Comparison of ENCODE assay signal across 7 mouse cellular contexts in the genomic region with DNA sequence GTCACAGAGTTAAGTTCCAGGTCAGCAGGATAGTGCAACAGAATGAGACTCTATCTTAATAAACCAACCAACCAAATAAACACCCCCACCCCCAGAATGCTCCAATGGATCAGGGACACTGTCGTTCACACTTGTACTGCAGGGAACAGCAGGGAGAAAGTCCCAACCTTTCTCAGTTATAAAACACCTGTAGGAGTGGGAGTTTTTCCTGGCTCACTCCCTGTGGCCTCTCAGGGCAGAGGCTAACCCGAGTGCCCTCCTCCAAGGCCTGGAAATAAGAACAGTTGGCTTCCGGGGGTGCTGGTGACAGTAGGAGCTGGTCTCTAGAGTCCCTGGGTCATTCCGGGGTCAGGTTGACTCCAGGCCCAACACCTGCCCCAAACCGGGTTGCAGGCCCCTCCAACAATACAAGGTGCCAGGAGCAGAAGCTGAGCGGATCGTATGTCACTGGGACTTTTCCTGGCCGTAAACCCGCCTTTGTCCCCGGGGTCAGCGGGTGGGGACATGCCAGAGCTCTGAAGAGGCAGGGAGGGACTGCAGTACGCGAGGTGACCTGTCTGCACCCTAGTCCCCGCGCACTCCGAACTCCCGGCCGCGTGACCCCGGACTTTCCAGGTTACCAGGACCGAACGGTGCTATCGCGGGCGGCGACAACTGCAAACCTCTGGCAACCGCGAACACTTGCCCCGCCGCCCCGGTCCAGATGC. TPM values are rescaled to one million over a fixed set of nuclear protein-coding genes. Genes with fewer than 3 reads are reported as not detected.
DNase-seq lines count a peak whose midpoint lies in the region; ATAC-seq and TF ChIP-seq lines count a peak whose summit lies in the region.

No protein-coding gene starts in this region.

- H3K27ac ChIP-seq in spleen, adult 2 months (ENCODE audit: insufficient read depth, low read length): peak overlapping the region; percentile 36

- no peak for TF ChIP-seq POLR2A in spleen, adult 2 months (IDR thresholded peaks at IDR 0.05; ENCODE audit: low read depth, low read length)

- no peak for DNase-seq in spleen, adult 2 months (ENCODE audit: low read depth in 1 of 2, low spot score in 2 of 2)
- no peak for DNase-seq in spleen, postnatal 36 days (ENCODE audit: low spot score in 2 of 2)
- DNase-seq in kidney, postnatal 14 days: peak; percentile 62
- no peak for DNase-seq in frontal cortex, postnatal 10 days (ENCODE audit: low spot score in 2 of 2)
- no peak for DNase-seq in adrenal gland, postnatal 14 days

- ATAC-seq in erythroblast, adult 5-6 weeks (replicated peaks; ENCODE audit: low FRiP score, poor library complexity, severe bottlenecking): peak; percentile 48
- peak; percentile 36; the same call in 1 of the 2 replicates for ATAC-seq in monocyte, adult 5-6 weeks (replicated peaks; ENCODE audit: insufficient number of reproducible peaks, low FRiP score, low TSS enrichment, poor library complexity, severe bottlenecking)

- 3% methylated on average over 31 of the region's 31 CpGs for whole genome bisulfite sequencing in spleen, adult 2 months

- peaks cover 11% of the 10 kb centered on the region for H3K4me1 ChIP-seq in spleen, adult 2 months (ENCODE audit: control insufficient read depth, insufficient read depth, insufficient read length)

- peak overlapping the region; percentile 87 for H3K4me3 ChIP-seq in spleen, adult 2 months (ENCODE audit: extremely low read depth, insufficient read depth, insufficient read length)

- no peak for TF ChIP-seq CTCF in spleen, adult 2 months (IDR thresholded peaks at IDR 0.05; ENCODE audit: extremely low read depth, insufficient read depth, insufficient read length, insufficient replicate concordance)

- no peaks in the 10 kb centered on the region for H3K27me3 ChIP-seq in spleen, adult 2 months (ENCODE audit: control insufficient read depth, insufficient read depth, low read length)

- H3K36me3 ChIP-seq in spleen, adult 2 months (ENCODE audit: control insufficient read depth, insufficient read depth, low read length): no peaks in the 10 kb centered on the region; the same call in 1 of the 2 replicates

RNA-seq across cellular contexts. Expression of a gene that starts 1.1 kb away (rescaled TPM):
- 18.2 and 22.2 TPM in 2 replicates for polyA plus RNA-seq in spleen, adult 2 months (2012; rRNA removed)
- total RNA-seq in erythroblast, adult 5-6 weeks (2015; ENCODE audit: low replicate concordance): 1.2 and 5.9 TPM in 2 replicates
- 0.28 and 1.4 TPM in 2 replicates for total RNA-seq in erythroblast, adult 5-6 weeks (2017; ENCODE audit: low replicate concordance)
- total RNA-seq in monocyte, adult 5-6 weeks (2017): 2.3 to 4.9 TPM (median 3.3 TPM) in 3 replicates
- total RNA-seq in adrenal gland, postnatal 14 days (2021): 73.1 and 86.5 TPM in 2 replicates

RNA-seq across cellular contexts. Expression of a gene that starts 14.0 kb away (rescaled TPM):
- 109 and 137 TPM in 2 replicates for polyA plus RNA-seq in spleen, adult 2 months (2012; rRNA removed)
- total RNA-seq in erythroblast, adult 5-6 weeks (2015; ENCODE audit: low replicate concordance): 41.1 and 51.6 TPM in 2 replicates
- 20.9 and 26.2 TPM in 2 replicates for total RNA-seq in erythroblast, adult 5-6 weeks (2017; ENCODE audit: low replicate concordance)
- total RNA-seq in monocyte, adult 5-6 weeks (2017): 69.1 to 93.3 TPM (median 80.9 TPM) in 3 replicates
- 76.0 and 78.6 TPM in 2 replicates for total RNA-seq in adrenal gland, postnatal 14 days (2021)

RNA-seq across cellular contexts. Expression of a gene that starts 26.8 kb away (rescaled TPM):
- polyA plus RNA-seq in spleen, adult 2 months (2012; rRNA removed): 5.2 and 6.0 TPM in 2 replicates
- total RNA-seq in erythroblast, adult 5-6 weeks (2015; ENCODE audit: low replicate concordance): not detected in 2 replicates
- total RNA-seq in erythroblast, adult 5-6 weeks (2017; ENCODE audit: low replicate concordance): 0.60 TPM in 1 of 2 replicates, not detected in the other
- 0.19 to 3.8 TPM in 2 of 3 replicates, not detected in the other for total RNA-seq in monocyte, adult 5-6 weeks (2017)
- total RNA-seq in adrenal gland, postnatal 14 days (2021): 0.79 and 1.0 TPM in 2 replicates

RNA-seq across cellular contexts. Expression of a gene that starts 39.7 kb away (rescaled TPM):
- 269 and 455 TPM in 2 replicates for polyA plus RNA-seq in spleen, adult 2 months (2012; rRNA removed)
- 29.2 and 53.9 TPM in 2 replicates for total RNA-seq in erythroblast, adult 5-6 weeks (2015; ENCODE audit: low replicate concordance)
- total RNA-seq in erythroblast, adult 5-6 weeks (2017; ENCODE audit: low replicate concordance): 52.2 and 61.9 TPM in 2 replicates
- 131 to 182 TPM (median 168 TPM) in 3 replicates for total RNA-seq in monocyte, adult 5-6 weeks (2017)
- total RNA-seq in adrenal gland, postnatal 14 days (2021): 165 and 174 TPM in 2 replicates

RNA-seq across cellular contexts. Expression of a gene that starts 43.1 kb away (rescaled TPM):
- polyA plus RNA-seq in spleen, adult 2 months (2012; rRNA removed): 41.6 and 53.1 TPM in 2 replicates
- total RNA-seq in erythroblast, adult 5-6 weeks (2015; ENCODE audit: low replicate concordance): 5.4 and 9.0 TPM in 2 replicates
- total RNA-seq in erythroblast, adult 5-6 weeks (2017; ENCODE audit: low replicate concordance): 0.98 and 2.3 TPM in 2 replicates
- 28.5 to 42.6 TPM (median 42.2 TPM) in 3 replicates for total RNA-seq in monocyte, adult 5-6 weeks (2017)
- total RNA-seq in adrenal gland, postnatal 14 days (2021): 1.6 and 2.0 TPM in 2 replicates

Comparison
In these comparisons a context has a peak if more than half of its experiments do, and no peak if none do; other contexts are left out.
1. RNA of a gene that starts 1.1 kb away (total RNA-seq): 73.1 to 86.5 TPM in adrenal gland, postnatal 14 days; 2.3 to 4.9 TPM in monocyte, adult 5-6 weeks and 0.28 to 5.9 TPM in erythroblast, adult 5-6 weeks; every median in the first group is over 10 times any median in the second.